Mouse (Mus musculus): ENCODE measurements around the gene Cldn5.

DNA sequence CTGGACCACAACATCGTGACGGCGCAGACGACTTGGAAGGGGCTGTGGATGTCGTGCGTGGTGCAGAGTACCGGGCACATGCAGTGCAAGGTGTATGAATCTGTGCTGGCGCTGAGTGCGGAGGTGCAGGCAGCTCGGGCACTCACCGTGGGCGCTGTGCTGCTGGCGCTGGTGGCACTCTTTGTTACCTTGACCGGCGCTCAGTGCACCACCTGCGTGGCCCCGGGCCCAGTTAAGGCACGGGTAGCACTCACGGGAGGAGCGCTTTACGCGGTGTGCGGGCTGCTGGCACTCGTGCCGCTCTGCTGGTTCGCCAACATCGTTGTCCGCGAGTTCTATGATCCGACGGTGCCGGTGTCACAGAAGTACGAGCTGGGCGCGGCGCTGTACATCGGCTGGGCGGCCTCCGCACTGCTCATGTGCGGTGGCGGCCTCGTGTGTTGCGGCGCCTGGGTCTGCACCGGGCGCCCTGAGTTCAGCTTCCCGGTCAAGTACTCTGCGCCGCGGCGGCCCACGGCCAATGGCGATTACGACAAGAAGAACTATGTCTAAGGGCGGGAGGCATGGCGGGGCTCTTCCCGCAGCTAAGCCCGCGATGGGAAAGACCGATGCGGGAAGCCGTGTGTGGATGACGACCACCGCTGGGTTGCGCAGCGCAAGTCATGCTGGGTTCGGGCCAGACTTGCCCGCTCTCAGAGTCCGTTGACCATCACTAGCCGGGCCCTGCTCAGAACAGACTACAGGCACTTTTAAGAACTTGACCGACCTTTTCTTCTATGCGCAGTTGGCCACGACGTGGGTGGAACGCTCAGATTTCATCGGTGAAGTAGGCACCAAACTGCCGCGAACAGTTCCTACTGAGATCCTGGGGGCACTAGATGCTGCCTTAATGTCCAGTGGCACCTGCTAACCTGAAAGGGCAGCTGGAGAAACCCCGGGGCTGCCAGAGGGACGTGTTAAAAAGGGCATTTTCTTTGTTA, 744 bp downstream of the Cldn5 start:
- TF ChIP-seq POLR2A (IDR thresholded peaks at IDR 0.05; ENCODE audit: low read depth, low read length) (no peak), CTCF (IDR thresholded peaks at IDR 0.05; ENCODE audit: extremely low read depth, insufficient read depth, insufficient read length, insufficient replicate concordance) (no peak)
